Mouse (Mus musculus) CH12.LX (cell line): ENCODE measurements around the gene Zfp689.

Experiments used
- CTCF ChIP-seq, 2 experiments: IDR thresholded peaks in 1 of 2; conservative IDR thresholded peaks in 1 of 2; 2 replicates each; pipeline ENCODE4 v1.5.1; 2011 to 2012; ENCODE audit warnings: low read depth in 2 of 2, low read length in 2 of 2, improper control_type of control experiment in 1 of 2, inconsistent platforms in 1 of 2, mild to moderate bottlenecking in 1 of 2, moderate library complexity in 1 of 2
- EP300 ChIP-seq: IDR thresholded peaks from 2 replicates; pipeline ENCODE4 v1.6.1; 2011; ENCODE audit warnings: low read length, improper control_type of control experiment
- MAZ ChIP-seq: IDR thresholded peaks from 2 replicates; pipeline ENCODE4 v1.6.1; 2012; ENCODE audit warnings: low read depth, mild to moderate bottlenecking, inconsistent platforms, low read length, improper control_type of control experiment, moderate library complexity
- NELFE ChIP-seq: IDR thresholded peaks from 2 replicates; pipeline ENCODE4 v1.6.1; 2011; ENCODE audit warnings: low read depth, low read length, improper control_type of control experiment
- NRF1 ChIP-seq: IDR thresholded peaks from 2 replicates; pipeline ENCODE4 v1.6.1; 2014; ENCODE audit warnings: low read depth, mild to moderate bottlenecking, inconsistent platforms, low read length, improper control_type of control experiment, moderate library complexity
- POLR2A ChIP-seq: IDR thresholded peaks from 2 replicates; pipeline ENCODE4 v1.6.1; 2011; ENCODE audit warnings: low read depth, mild to moderate bottlenecking, improper control_type of control experiment, low read length
- POLR2AphosphoS2 ChIP-seq: IDR thresholded peaks from 2 replicates; pipeline ENCODE4 v1.6.1; 2011; ENCODE audit warnings: low read depth, low read length, improper control_type of control experiment
- RAD21 ChIP-seq: IDR thresholded peaks from 2 replicates; pipeline ENCODE4 v1.6.1; 2011; ENCODE audit warnings: low read depth, mild to moderate bottlenecking, low read length, improper control_type of control experiment, moderate library complexity
- TBP ChIP-seq: conservative IDR thresholded peaks from 2 replicates; pipeline ENCODE4 v1.6.1; 2011; ENCODE audit warnings: low read depth, low read length, improper control_type of control experiment

DNA sequence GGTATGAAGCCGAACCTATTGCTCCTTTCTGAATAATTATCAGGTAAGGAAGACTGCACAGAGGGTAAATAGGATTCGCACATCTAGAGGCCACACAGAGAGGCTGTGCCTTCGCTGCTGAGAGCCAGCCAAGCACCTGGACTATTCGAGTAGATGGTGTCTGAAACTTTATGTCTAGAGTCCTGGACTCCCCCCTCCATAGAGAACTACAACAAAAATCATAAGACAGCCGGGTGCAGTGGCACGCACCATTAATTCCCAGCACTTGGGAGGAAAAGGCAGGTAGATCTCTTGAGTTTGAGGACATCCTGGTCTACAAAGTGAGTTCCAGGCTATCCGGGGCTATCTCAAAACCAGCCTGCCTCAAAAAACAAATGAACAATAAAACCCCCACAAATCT, 1.0 kb upstream of the Zfp689 start:
- no peak for TF ChIP-seq CTCF (conservative IDR thresholded peaks at IDR 0.05 in 1 of 2, IDR thresholded peaks at IDR 0.05 in 1 of 2; ENCODE audit: low read depth in 2 of 2, low read length in 2 of 2)
- no peak for TF ChIP-seq POLR2AphosphoS2
- TF ChIP-seq POLR2A: no peak
- no peak for TF ChIP-seq EP300
- no peak for TF ChIP-seq RAD21
- TF ChIP-seq TBP: no peak
- no peak for TF ChIP-seq NRF1
- TF ChIP-seq NELFE: no peak
- TF ChIP-seq MAZ: no peak
